Mouse (Mus musculus): Measurements from ENCODE around the gene Pank3. TPM values are rescaled to one million over a fixed set of nuclear protein-coding genes. Genes with fewer than 3 reads are reported as not detected.
"Not testable (repeated sequence)": the region's sequence is repeated elsewhere in the genome, so short reads cannot be mapped to it uniquely, and the experiment has no call there.

The Pank3 gene
- polyA plus RNA-seq, 1 experiment, result 38.0 TPM

DNA sequence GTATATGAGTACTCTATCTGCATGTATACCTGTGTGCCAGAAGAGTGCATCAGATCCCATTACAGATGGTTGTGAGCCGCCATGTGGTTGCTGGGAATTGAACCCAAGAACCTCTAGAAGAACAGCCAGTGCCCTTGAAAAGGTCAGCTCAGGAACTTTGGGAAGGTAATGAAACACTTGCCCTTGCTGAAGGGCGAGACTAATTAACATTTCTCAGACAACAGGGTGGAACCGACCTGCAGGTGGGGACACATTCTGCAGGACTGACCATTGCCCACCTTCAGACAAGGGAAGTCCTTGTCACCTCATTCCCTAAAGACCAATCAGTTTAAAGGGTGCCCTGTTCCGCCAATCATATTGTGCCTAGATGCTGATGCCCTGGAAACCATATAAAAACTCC lies 71.5 kb downstream of the Pank3 start:
- DNase-seq (ENCODE audit: low read depth), result not testable (repeated sequence)

Other genes with a start within 250 kb of the Pank3 start
- 0.10 TPM in 1 of 2 replicates, not detected in the other for gene Fbll1, start 29.4 kb downstream of the Pank3 start, polyA plus RNA-seq (2012; rRNA removed)
- 21.4 and 21.9 TPM in 2 replicates for gene Rars, start 65.0 kb downstream of the Pank3 start, polyA plus RNA-seq (2012; rRNA removed)
- 42.3 and 54.4 TPM in 2 replicates for gene Wwc1, start 211.0 kb downstream of the Pank3 start, polyA plus RNA-seq (2012; rRNA removed)